Mouse (Mus musculus) left cerebral cortex, postnatal 36 days (tissue): ENCODE measurements around the gene Cldn7. TPM values are rescaled to one million over a fixed set of nuclear protein-coding genes. Genes with fewer than 3 reads are reported as not detected.
"Not testable (repeated sequence)": the region's sequence is repeated elsewhere in the genome, so short reads cannot be mapped to it uniquely, and the experiment has no call there.

Source experiments
- DNase-seq, 2 experiments: peaks; one replicate each; pipeline ENCODE4 v3.0.0; 2021 to 2022; ENCODE audit warnings: low spot score in 2 of 2, mixed read lengths in 1 of 2
- intact Hi-C: fragments of 180-260 bp; cut with DNase I; formaldehyde crosslinking; loops from one replicate; pipeline ENCODE4 v1.15.1; 2025
- total RNA-seq, 2 experiments: library from RNA; stranded (reverse); gene quantifications; 2 replicates each; pipeline ENCODE4 v1.2.3; 2021

Cldn7 gene
- total RNA-seq = not detected

DNA sequence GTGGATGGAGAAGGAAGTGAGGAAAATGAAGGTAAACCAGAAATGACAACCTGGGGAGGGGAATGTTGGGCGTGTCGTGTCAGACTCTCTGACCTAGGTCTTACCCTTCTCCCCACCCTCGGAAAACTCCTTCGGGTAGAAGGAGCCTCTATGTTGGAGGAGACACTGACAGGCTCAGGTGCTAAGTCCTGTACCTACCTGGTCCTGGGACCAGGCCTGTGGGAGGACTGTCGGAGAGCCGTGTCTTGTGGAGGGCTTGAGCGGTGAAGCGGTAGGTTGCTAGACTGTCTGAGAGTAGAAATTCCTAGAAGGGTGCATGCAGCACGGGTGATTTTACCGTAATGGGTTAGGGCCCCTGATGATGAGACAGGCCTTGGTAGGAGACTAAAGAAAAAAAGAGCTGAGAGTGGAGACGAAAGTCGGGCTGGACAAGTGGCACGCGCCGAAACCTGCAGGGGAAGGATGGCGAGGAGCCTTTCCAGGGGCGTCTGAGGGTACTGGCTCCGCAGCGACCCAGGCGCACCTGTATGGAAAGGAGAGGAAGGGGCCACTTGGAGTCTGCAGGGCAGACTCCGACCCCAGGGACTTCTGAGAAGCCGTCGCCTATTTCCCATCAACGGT is at the start of gene Cldn7:
Cldn7 (plus strand) TSS at position 130 of the 621 bp plus-strand sequence.
- no peak for DNase-seq
- intact Hi-C loops = loop anchor here (5.0 kb wide), 1 partner anchor 32 kb away; no protein-coding TSS in a partner anchor

- no peak for DNase-seq
- intact Hi-C loops = no loop called here
Observed at GRCm38 (mm10) chr11:69914917-69915430, 49.6 kb upstream of the Cldn7 start.

DNA sequence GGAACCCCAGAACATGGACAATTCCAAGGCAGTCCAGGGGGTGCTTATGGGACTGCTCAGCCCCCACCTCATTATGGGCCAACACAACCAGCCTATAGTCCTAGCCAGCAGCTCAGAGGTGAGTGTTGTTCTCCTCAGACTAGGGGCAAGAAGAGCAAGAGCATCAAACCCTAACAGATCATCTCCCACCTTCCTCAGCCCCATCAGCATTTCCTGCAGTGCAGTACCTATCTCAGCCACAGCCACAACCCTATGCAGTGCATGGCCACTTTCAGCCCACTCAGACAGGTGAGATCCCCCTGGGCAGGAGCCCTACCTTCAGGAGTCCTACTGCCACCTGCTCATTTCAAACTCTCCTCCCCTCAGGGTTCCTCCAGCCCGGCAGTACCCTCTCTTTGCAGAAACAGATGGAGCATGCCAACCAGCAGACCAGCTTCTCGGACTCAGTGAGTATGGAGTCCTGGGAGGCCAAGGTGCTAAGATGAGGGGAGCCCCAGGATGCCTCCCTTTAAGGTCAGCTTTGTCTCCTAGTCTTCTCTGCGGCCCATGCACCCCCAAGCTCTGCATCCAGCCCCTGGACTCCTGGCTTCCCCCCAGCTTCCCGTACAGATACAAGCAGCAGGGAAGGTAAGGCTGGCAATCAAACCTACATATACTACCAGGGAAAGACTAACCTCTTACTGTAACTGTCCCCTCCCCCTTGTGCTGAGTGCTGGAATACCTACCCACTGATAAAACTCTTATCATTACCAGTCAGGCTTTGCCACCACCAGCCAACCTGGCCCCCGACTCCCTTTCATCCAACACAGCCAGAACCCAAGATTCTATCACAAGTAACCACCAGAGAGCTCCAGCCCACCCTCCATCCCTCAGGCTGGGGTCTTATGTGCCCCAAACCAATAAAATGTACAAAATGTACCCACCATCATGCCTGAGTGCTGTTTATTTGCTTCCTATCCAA is 48.6 kb upstream of the Cldn7 start:
- intact Hi-C loops = no loop called here
- no peak for DNase-seq

- intact Hi-C loops, DNase-seq: not testable (repeated sequence)
Observed at GRCm38 (mm10) chr11:69916652-69917378, 47.8 kb upstream of the Cldn7 start.

DNA sequence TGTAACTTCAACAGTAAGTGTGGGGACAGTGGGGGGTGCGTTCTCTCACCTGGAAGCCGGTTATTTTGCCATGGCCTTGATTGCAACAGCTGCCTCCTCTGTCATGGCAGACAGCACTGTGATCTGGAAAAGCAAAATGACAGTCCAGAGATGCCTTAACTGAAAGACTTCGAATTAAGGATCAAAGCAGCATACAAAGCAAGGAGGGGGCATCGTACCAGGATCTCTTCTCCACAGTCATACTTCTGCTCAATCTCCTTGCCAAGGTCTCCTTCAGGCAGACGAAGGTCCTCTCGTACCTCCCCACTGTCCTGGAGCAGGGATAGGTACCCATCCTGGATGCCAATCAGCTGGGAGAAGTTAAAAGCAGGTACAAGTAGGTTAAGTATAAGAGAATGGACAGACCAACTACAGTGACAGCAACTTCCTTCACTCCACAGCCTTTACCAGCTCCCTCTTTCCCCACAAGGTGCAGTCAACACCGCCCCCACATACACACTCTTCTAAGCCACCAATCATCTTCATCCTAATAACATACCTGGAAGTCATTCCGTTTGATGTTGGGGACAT is 47.1 kb upstream of the Cldn7 start:
- no peak for DNase-seq
- intact Hi-C loops = no loop called here

- intact Hi-C loops = no loop called here
- DNase-seq = no peak
Observed at GRCm38 (mm10) chr11:69918118-69918517, 46.5 kb upstream of the Cldn7 start.

DNA sequence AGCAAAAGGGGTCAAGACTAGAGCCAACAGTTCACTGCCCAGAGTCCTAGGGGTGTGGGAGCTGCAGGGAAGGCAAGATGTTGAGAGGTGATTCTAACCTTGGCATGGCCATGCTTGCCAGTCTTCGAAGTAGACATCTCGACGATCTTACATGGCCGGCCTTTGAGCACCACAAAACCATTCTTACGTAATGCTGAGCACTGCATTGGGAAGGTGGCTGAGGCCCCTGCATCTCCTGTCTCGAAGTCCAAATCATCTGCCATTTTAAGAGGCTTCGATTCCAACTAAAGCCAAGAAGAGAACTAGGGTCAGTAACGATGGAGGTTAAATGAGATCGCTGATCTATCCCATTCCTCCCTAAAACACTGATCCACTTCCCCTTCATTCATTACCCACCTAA is 45.5 kb upstream of the Cldn7 start:
- intact Hi-C loops = no loop called here
- DNase-seq = no peak

- DNase-seq = peak in 1 of 2 experiments; percentile 59
Observed at GRCm38 (mm10) chr11:69919661-69920265, 44.8 kb upstream of the Cldn7 start.

DNA sequence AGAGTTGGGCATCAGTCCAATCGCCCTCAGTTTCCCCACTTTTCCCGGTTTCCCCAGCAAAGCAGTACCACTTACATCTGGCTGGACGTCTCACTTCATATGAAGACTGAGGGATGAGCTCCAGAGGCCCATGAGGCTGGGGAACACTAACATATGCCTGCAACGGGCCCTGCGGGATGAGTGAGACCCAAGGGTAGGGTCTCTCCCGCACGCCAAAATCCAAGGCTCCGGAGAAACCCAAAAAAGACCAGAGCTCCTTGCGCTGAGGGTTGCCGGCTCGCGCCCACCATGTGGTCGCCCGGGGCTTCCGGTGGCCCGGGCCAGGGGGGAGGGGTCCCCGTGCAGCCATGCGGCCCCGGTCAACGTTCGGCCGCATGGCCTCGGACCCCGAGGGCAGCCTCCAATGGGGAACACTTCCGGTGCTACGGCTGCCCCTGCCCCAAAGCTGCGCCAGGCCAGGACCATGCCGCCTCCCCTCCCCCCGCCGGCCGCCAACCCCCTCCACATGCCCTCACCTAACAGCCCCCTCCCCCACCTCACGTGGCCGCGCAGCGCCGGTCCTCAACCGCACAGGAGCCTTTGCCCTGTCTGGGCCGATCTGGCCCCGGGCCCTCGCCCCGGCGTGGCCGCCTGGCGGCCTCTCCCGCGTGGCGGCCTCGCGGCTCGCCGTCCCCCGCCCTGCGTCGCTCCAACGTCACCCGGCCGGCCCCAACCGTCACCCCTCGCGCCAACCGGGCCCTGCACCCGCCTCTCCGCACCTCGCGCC is 44.1 kb upstream of the Cldn7 start:
- DNase-seq = peak in 1 of 2 experiments; percentile 36
- intact Hi-C loops = loop anchor here (1.0 to 2.0 kb wide), 2 partner anchors 19 to 60 kb away; partner anchors contain the start of genes Ctdnep1 and Neurl4

More at GRCm38 (mm10) chr11:69919661-69920265, 44.8 kb upstream of the Cldn7 start:
- intact Hi-C loops = loop anchor here (2.0 kb wide), 1 partner anchor 61 kb away; the partner anchor contains the start of gene Ctdnep1

- DNase-seq = peak; percentile 100
- intact Hi-C loops = loop anchor here (1.0 to 2.0 kb wide), 2 partner anchors 20 to 59 kb away; partner anchors contain the start of genes Ctdnep1 and Neurl4
Observed at GRCm38 (mm10) chr11:69921114-69922011, 43.2 kb upstream of the Cldn7 start, which contains the start of gene Eif5a. Eif5a (minus strand) TSS chr11:69921958.

DNA sequence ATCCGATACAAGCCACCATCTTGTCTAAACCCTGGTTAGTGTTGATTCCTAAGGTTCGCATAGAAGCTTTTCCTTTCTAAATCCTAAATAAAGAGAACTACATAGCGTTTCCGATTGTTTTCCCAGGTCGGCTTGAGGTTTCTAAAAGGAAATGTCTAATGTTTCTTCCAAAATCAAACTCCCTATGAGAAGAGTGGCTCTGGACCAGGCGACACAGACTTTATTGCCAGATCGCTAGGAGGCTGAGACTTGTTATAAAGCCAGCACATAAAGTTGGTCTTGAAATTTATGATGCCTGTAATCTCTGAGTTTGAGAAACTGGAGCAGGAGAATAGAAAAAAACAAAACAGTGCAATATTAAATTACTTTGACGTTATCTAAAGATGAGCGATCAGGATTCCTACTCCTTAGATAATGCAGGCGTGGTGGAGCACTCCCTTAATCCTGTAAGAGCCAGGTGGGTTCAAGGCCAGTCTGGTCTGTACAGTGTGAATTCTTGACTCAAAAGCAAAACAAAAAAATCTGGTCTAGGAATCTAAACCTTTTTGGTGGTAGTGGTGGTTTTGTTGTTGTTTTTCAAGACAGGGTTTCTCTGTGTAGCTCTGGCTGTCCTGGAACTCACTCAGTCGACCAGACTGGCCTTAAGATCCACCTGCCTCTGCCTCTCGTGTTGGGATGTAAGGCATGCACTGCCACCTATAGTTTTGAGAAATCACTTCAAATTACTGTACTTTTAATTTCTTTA is 42.4 kb upstream of the Cldn7 start:
- no peak for DNase-seq
- intact Hi-C loops = no loop called here

- intact Hi-C loops = no loop called here
- DNase-seq = no peak
Observed at GRCm38 (mm10) chr11:69922796-69923195, 41.8 kb upstream of the Cldn7 start.

GRCm38 (mm10) chr11:69927501-69927900 is 37.1 kb upstream of the Cldn7 start:
- intact Hi-C loops = no loop called here
- DNase-seq = no peak

DNA sequence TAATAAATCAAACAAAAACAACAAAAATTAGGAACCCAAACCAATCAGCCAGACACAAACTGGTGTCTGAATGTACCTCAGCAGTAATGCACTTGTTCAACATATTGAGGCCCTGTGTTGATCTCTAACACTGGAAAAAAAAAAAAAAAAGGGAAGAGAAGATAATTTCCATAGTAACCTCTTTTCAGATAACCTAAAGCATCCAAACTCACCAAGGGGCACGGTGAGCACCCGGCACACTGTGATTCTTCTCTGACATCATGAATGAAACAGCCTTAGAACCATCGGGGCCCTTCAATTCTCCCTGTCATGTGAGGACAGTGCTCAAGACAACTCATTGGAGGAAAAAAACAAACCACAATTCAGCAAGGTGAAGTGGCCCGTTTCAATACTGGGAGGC is 34.9 kb upstream of the Cldn7 start:
- no peak for DNase-seq
- intact Hi-C loops = loop anchor here (5.0 kb wide), 2 partner anchors 38 to 283 kb away; partner anchors contain the start of gene Slc16a11

- intact Hi-C loops = loop anchor here (5.0 kb wide), 2 partner anchors 37 to 282 kb away; partner anchors contain the start of gene Slc16a11
- DNase-seq = not testable (repeated sequence)
Observed at GRCm38 (mm10) chr11:69930176-69930575, 34.4 kb upstream of the Cldn7 start.

GRCm38 (mm10) chr11:69930967-69931537 is 33.5 kb upstream of the Cldn7 start:
- intact Hi-C loops = loop anchor here (5.0 kb wide), 2 partner anchors 36 to 281 kb away; partner anchors contain the start of gene Slc16a11

More at GRCm38 (mm10) chr11:69930967-69931537, 33.5 kb upstream of the Cldn7 start:
- DNase-seq = no peak
